Mouse (Mus musculus): ENCODE data around the gene Dnah1.

Dnah1 gene

DNA sequence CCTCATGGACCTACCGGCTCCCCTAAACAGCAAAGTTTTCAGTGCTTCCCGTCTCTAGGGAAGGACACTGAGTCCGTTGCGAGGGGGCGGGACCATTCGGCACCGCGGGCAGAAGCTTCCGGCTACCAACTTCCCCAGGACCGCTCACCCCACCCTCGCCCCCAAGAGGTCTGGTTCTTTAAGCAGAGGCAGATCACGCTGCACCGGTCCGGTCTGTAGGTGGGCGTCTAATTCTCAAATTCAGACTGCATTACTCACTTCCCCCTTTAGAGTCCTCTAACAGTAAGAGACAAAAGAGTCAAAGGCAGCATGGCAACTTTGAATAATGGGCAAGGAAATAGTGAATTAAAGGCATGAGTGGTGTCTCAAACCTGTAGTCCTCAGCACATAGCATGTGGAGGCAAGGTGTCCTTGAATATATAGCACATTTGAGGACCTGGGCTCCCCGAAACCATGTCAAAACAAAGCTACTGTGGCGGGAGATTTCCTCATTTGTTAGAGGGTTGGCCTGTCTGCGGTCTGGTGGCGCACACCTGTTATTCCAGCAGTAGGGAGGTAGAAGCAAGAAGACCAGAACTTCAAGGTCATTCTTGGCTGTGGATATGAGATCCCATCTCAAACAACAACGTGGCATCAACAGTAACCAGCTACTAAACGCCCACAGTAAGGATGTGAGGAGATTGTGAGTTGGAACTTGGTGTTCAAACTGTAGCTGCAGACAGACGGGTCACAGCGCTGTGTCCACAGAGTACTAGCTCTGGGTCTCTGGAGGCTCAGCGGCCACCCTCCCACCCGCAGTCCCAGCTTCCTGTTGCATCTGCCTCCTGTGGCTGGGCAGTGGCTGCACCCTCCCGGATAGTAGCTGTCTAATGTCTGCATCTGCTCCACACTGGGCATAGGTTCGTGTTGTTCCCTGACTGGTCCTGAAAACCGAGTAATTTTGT lies at the start of gene Dnah1:
Gene Dnah1 (minus strand): TSS at position 48 of the 944 bp plus-strand sequence.
- DNase-seq (ENCODE audit: low read depth, low spot score) = peak; percentile 66

DNA sequence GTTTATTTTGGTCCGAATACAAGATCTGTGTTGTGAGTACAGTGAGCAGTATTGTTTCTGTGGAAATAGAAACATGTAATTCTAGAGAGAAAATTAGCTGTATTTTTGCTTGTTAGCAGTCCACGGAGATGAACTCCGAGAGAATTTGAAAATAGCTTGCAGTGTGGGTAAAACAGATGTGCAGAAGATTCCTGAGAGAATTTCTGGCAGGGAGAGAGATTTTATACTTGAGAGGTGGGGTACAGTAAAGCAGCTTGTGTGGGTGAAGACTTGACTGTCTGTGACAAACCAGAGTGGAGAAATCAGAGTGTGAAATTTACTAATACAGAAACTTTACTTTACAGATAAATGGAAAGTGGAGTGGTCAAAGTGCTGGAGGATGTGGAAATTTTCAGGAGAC lies 45.7 kb upstream of the Dnah1 start:
- no peak for DNase-seq (ENCODE audit: low read depth, low spot score)

DNA sequence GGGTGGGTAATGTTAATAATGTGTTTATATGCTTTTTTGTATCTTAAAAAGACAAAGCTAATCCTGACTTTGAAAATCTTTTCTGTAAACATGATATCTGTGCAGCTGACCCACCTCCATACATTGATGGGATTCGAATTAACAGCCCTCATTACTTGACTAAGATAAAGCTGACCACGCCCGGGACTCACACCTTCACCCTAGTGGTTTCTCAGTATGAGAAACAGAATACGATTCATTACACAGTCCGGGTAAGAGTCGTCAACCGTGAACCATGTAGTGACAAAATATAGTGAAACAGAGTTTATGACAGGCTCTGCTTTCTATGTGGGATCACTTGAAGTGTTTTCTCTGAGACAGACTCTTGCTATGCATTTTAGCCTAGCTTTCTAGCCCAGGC lies 44.3 kb upstream of the Dnah1 start:
- no peak for DNase-seq (ENCODE audit: low read depth, low spot score)

DNA sequence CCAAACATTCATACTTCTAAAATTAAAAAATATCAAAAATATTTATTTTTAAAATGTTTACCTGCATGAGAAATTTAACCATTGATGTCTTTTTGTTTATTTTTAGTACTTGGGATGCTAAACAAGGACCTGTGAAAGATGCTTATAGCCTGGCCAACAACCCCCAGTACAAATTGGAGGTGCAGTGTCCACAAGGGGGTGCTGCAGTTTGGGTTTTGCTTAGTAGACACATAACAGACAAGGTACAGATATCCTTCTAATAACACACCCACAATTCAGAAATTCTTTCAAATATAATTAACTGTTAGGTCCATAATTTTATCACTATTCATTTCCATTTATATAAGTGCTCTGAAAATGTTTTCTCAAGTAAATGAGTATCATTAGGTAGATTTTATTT lies 41.7 kb upstream of the Dnah1 start:
- DNase-seq (ENCODE audit: low read depth, low spot score) = peak; percentile 68

DNA sequence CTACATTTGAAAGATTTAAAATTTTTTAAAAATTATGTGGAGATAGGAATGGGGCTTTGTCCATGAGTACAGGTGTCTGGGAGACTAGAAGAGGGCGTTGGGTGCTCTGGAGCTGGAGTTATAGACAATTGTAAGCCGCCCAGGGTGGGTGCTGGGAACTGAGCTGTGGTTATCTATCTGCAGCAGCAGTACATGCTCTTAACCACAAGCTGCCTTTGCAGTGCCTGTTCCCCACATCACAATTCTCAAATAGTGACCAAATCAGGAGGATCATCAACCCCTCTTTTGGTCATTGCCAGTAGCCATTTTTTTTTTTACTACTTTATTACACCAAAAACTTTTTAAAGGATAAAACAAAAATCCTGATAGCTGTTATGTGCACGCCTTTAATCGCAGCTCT lies 40.9 kb upstream of the Dnah1 start:
- DNase-seq (ENCODE audit: low read depth, low spot score) = no peak

DNA sequence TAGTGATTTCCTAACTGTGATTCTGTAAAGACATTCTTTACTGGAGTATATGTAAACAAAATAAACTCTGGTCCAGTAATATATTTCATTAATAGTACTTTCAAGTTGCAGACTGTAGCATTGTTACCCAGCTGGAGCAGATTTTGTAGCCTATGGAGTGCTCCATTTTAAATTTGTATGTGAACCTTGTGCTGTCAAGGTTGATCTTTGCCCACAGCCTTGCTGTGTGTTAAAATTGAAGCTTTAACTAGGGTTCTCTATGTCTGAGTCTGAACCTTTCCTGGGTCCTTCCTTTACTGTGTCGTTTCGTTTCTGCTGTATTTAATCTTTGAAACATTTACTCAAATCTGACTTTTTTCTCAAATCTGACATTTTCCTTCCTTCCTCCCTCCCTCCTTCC lies 38.5 kb upstream of the Dnah1 start:
- no peak for DNase-seq (ENCODE audit: low read depth, low spot score)

DNA sequence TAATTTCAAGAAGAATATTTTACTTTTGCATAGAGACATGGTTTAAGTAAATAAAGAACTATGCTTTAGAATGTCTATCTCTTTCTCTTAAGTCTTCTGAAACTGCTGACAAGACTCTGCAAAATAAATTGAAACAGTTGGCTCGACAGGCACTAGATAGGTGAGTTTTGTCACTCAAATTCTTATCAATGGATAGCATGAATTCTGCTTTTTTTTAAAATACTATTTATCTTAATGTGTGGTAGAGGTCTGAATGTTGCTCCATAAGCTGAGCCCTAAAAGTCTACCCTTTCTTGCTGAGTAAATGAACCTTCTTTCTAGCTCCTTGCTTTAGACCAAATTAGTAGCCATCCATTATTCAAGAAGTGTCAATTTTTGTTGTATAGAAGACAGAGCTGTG lies 21.7 kb upstream of the Dnah1 start:
- DNase-seq (ENCODE audit: low read depth, low spot score) = no peak

DNA sequence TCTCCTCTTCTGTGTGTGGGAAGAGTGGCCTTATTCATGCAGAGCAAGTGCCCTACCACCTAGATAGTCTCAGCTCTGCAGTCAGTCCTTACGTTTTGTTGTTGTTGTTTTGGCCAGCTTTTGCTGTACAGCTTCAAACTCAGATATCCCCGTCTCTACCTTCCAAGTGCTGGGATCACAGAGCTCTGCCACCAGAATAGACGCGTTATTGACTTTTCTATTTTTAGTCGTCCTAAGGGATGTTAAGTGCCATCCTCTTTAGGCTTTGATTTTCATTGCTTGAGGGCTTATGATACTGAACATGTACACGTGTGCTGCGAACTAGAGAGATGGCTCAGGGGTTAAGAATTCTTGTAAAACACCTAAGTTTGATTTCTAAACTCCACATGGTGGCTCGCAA lies 19.5 kb upstream of the Dnah1 start:
- DNase-seq (ENCODE audit: low read depth, low spot score) = no peak

DNA sequence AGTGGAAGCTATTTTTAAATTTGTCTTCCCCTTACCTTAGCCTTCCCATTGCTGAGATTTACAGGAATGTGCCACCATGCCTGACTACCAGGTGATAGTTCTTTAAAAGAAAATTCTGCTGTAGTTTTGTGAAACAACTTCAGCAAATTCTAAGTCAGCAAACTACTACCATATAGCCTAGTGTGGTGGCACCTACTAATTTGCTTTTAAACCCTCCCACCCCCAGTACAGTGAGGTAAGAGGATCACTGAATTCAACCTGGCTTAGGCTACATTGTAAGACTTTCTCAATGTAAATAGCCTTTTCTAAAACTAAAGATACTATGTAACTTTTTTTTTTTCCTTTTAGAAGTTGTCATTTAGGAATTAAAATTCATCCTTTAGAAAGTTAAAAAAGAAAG lies 14.3 kb upstream of the Dnah1 start:
- no peak for DNase-seq (ENCODE audit: low read depth, low spot score)

DNA sequence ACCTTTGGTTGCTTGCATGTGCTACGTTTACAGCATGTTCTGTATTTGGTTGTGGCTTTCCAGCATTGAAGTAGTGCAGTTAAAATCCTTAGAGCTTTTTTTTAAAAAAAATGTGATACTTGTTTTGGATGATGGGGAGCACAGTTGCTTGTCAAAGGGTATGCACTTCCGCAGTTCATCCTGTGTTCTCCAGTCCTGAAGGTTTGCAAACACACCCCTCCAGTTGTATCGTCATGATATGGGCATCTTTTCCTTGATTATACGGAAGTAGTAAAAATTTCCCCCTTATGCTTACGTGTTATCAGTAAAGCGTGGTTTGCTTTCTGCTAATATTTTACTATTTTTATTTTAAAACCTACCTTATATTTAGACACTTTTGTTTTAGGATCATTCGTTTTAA lies 13.7 kb upstream of the Dnah1 start:
- DNase-seq (ENCODE audit: low read depth, low spot score) = no peak

DNA sequence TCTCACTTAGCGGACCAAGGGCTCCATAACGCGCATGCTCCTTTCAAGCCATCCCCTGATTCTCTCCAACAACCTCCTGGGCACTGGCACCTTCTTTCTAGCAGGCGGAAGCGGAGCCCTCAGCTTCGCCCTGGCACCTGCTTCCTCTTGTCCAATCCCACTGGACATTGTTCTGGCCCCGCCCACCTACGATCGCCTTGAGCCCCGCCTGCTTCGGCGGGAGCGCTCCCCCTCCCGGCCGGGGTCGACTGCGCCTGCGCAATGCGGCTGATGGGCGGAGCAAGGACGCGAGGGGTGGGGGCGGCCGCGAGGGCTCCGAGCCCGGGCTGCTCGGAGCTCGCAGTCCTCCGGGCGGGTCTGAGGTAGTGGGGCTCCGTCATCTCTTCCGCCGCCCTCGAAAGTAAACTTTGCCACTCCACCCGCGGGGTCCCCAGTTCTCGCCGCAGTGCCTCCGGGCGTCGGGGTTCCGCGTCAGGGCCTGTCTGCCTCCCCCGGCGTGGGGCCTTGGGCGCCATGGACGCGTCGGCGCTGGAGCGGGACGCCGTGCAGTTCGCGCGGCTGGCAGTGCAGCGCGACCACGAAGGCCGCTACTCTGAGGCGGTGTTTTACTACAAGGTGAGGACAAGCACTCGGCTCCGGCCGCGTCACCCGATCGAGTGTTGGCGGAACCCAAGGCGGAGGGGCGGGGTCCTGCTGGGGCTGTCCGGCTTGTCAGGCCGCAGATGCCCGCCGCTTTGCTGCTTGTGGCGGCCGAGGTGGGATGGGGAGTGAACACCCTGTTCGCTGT lies 12.9 kb upstream of the Dnah1 start, which contains the start of gene Capn7:
Gene Capn7 (plus strand): TSS at position 270 of the 787 bp plus-strand sequence.
- DNase-seq (ENCODE audit: low read depth, low spot score) = peak; percentile 98

DNA sequence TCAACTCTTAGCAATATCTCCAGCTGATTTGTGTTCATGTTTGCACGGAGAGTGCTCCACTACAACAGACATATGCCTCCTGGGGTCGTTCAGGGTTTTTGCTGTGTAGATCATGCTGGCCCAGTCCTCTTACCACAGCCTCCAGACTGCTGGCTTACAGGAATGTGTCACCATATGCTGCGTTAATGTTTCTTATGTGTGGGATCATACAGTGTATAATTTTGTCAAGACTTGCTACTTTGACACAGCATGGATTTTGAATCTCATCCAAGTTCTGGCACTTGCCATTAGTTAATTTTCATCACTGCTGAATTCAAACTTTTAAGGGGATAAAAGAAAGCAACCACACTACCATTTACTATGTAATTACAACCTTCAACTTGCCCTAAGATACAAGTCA lies 12.1 kb upstream of the Dnah1 start:
- no peak for DNase-seq (ENCODE audit: low read depth, low spot score)

DNA sequence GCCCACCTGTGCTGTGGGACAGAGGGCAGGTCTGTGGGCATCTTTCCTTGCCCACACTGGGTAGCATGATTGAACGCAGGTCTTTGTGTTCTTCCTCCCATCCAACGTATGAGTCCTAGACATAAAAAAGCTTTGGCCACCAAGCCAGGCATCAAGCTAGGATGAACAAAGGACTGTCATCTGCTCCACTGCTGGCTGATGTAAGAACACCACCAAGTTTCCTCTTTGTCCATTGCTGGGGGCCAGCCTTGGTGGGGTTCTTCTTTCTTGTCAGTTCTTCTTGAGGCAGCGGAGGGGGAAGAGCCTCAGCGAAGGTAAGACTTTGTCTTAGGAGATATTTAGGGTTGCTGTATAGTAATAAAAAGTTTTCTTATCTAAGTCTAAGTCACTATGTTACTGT lies 7.3 kb upstream of the Dnah1 start:
- no peak for DNase-seq (ENCODE audit: low read depth, low spot score)

DNA sequence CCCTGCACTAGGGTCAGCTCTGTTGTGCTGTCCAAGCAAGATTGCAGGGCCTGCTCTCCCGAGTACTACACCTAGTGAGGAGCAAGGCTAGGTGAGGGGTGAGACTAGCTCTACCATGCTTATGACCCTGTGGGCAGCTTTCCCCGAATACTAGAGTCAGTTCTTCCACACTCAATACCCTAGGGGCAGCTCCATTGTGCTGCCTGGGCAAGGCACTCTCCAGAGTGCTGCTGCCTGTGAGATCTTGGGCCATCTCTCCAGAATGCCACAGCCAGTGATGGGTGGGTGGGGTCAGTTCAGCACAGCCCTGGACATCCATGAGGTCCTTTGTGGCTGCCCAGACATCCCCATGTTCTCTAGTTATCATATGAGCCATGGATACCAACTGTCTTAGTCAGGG lies 6.0 kb upstream of the Dnah1 start:
- no peak for DNase-seq (ENCODE audit: low read depth, low spot score)

DNA sequence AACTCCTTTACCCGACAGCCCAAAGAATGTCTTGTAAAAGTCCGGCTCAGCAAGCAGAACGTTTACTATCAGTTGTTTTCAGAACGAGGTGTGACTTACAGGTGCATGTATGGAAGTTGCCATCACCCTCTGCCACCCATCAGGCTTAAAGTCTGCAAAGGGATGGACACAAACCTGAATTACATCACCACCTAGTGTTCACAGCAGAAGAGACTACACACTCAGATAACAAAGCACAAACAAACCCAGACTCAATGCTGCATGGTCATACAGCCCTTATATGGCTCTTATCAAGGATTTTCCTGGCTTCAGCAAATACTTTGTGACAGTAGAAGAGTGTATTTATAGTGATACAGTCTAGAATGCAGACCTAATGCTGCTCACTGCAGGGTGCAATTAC lies 4.0 kb upstream of the Dnah1 start:
- DNase-seq (ENCODE audit: low read depth, low spot score) = no peak

DNA sequence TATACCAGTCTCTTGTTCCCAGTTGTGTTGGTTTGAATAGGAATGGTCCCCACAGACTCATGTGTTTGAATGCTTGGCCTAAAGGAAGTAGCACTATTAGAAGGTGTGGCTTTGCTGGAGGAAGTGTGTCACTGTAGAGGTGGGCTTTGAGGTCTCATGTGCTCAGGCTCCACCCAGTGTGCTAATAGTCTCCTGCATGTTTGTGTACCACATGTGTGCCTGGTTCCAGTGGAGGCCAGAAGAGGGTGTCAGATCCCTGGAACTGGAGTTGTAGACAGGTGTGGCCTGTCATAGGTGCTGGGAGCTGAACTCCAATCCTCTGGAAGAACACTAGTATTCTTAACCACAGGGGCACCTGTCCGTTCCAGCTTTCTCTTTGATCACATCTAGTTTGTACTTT lies 3.5 kb upstream of the Dnah1 start:
- DNase-seq (ENCODE audit: low read depth, low spot score) = peak; percentile 67

DNA sequence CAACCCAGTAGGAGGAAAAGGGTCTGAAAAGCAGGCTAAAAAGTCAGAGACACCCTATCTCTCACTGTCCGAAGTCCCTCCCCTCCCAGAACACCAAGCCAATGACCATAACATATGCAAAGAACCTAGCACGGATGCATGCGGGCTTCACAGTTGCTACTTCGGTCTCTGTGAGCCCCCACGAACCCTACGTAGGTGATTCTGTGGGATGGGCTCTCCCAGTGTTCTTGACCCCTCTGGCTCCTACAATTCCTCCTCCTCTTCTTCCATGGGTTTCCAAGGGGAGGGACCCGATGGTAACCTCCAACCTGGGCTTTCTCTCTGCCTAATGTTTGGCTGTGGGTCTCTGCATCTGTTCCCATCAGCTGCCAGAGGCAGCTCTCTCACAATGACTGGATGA lies 3.1 kb upstream of the Dnah1 start:
- peak; percentile 8 for DNase-seq (ENCODE audit: low read depth, low spot score)

DNA sequence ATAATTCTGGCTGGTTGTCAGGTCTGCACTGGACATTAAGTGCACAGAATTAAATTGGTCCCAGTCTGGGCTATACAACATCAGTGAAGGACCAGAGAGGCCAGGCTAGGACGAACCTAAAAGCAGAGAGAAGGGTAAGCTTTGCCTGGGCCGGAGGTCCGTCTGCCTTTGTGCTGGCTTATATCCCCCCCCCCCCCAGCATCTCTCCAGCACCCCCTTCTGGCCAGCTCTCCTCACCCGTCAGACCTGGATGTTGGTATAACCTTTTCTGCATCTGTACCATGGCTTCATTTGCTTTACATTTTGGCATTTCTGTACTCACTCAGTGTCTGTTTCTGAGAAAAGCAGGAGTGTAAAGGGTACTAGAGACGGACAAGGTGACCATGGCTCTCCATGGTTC lies 1.9 kb upstream of the Dnah1 start:
- no peak for DNase-seq (ENCODE audit: low read depth, low spot score)

DNA sequence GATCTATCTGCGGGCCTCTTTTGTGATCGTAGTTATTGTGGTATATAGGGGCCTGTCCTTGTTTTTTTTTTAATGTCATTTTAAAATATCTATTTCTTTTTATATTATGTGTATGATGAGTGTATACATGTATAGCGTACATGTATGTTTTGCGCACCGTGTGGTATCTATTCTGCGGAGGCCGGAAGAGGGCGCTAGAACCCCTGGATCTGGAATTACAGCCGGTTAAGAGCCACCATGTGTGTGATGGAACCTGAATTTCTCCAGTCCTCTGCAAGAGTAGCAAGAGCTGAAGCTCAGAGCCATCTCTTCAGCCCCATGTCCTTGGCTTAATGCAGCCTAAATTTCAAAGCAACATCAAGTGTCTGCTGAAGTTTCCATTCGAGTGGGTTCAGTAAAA lies 1.2 kb upstream of the Dnah1 start:
- peak; percentile 68 for DNase-seq (ENCODE audit: low read depth, low spot score)

DNA sequence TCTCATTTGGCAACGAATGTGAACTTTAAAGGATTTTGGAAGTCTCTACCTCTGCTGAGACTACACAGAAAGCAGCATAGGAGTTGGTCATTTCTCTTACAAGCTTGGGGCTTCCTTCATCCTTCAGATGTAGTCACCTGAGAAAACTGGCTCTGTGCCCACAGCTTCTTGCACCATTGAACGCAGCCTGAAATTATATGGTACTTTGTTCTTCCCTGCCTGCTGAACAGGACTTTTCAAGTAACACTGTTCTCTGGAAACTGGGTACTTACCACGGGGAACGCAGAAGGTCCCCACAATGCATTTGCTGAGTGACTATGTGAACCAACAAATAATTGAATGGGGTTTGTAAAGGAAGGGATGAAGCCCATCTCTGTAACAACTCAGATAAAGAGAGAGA lies 507 bp downstream of the Dnah1 start:
- no peak for DNase-seq (ENCODE audit: low read depth, low spot score)

DNA sequence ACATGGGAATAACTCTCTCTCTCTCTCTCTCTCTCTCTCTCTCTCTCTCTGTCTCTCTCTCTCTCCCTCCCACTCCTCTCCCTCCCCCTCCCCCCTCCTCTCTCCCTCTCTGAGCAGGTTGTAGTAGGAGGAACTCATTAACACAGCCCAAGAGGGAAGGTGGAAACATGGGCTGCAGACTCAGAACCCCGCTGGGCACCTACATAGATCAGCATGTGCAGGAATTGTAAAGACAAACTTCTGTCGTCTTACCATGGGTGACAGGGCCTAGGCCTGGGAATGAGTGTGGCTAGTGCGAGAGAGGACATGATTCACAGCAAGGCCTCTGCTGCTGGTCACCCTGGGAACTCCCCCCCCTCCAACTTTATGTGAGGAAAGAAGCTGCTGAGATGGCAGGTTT lies 1.5 kb downstream of the Dnah1 start:
- DNase-seq (ENCODE audit: low read depth, low spot score) = no peak

DNA sequence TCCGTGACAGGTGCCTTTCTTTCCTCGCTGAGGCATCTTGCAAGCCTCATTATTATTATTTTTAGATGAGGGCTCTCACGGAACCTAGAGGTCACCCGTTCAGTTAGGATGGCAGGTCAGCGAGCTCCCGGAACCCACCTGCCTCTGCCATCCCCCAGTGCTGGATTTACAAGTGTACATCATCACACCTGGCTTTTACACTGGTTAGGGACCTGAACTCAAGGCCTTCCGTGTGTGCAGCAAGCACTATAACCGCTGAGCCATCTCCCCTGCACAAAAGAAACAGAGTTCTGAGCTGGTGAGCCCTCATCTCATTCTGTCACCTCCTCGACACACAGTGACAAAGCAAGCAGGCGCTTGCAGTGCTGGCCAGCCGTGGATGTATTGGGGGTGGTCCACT lies 2.5 kb downstream of the Dnah1 start:
- DNase-seq (ENCODE audit: low read depth, low spot score) = no peak

DNA sequence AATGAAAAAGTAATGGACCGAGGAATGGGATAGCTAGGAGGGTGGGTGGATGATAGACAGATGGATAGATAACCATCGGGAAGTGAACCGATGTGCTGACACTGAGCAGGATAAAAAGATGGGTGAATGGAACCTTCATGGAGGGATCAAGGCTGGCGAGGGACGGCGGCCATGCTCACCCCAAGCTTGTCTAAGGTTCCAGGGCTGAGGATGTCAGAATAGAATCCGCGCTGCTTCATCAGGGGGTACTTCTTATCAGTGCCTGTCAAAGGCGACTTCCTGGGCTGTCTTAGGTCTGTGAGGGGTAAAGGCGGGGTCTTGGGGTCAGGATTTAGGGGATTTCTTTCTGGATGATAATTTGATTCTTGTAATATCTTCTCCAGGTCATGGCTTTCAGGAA lies 4.2 kb downstream of the Dnah1 start:
- DNase-seq (ENCODE audit: low read depth, low spot score) = no peak

Measured in R1 (cell line).